Mouse (Mus musculus): ENCODE results near the gene Nmnat1.

GRCm38 (mm10) chr4:149454879-149455278 is 30.1 kb downstream of the Nmnat1 start, which contains the start of gene Rbp7:
- TF ChIP-seq CTCF (conservative IDR thresholded peaks at IDR 0.05; ENCODE audit: insufficient read depth, insufficient read length, low read depth, low read length) = no peak
- no peak for TF ChIP-seq POLR2A (IDR thresholded peaks at IDR 0.05; ENCODE audit: low read depth, low read length)
